Mouse (Mus musculus) gastrocnemius, postnatal 25 days (tissue): Measurements from ENCODE around the gene Socs1. TPM values are rescaled to one million over a fixed set of nuclear protein-coding genes. Genes with fewer than 3 reads are reported as not detected.

Experiments
- DNase-seq: peaks from one replicate; pipeline ENCODE4 v3.0.0; 2022
- total RNA-seq, 2 experiments: library from RNA; stranded (reverse); gene quantifications; 1 replicate in 1 of 2; 2 replicates in 1 of 2; pipeline ENCODE4 v1.2.3; 2021

Gene Socs1
- total RNA-seq, 2 experiments from 2014 or later: 0.51 to 2.4 TPM

DNA sequence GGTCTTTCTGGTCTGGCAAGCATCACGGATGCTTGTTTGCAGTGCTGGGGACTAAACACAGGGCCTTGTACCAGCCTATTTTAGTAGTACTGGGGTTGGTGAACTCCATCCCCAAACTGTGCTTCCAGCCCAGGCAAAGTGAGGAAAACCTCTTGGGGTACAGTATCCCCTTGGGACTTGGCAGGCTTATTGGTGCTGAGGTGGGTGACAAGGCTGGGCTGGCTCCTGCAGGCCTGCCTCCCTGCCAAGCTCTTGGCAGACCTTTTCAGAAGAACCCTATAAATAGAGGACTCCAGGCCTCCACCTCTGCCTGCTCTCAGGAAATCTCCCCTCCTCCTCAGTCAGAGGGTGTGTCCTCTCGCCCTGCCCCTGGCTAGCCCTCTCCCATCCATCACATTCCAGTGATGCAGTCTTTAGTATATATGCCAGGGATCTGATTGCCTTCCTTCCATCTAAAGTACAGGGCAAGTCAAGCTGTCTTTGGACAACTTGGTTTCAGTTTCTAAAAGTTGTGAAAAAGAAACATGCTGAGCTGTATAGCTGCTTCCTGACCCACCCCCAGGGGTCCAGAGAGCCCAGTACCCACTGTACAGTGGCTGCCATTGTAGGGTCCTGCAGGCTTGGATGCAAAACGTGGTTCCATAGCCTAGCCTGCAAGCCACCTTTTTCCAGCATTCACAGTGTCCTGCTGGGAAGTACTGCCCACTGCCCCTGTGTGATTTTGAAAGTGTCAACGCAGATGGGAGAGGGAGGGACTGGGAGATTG is 1.6 kb upstream of the Socs1 start:
- peak; percentile 49 for DNase-seq

DNA sequence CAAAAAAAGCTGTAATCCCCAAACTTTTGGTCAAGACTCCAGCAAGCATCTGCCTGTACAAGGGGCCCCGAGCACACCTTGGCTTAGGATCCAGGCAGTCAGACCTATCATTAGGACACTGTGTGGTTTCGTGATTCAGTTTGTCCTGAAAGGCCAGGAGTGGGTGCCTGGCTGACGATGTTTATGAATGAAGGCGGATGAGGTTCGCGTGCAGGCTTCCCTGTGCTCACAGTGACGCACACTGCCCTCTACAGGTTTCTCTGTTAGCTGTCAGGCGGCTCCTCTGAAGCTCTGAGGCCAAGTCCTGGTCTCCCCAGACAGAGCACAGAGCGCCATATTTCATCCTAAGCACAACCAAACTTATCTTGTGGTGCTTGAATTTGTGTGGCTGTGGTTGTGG is 952 bp upstream of the Socs1 start:
- DNase-seq: peak; percentile 79

DNA sequence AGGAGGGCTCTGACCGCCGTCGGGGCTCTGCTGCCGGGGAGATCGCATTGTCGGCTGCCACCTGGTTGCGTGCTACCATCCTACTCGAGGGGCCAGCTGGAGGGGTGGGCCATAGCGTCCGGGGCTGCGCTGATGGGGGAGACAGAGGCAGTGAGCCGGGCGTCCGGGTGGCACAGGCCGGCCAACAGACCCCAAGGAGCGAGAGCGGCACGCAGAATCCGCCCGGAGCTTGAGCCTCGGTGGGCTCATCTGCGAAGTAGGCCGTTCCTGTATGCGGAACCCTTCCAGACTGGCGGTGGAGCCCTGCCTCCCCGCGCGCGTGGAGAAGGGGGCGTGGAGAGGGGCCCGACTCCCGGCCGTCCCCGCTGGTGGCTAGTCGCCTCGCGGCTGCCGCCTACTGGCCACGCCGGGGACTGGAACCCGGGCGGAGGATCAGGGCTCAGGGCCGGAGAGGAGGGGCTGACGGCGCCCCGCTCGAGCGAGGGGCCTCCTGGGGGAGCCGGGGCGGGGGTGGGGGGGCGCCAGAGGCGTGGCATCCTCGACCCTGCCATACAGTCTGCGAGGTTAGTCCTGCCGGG is 454 bp downstream of the Socs1 start:
- DNase-seq: peak; percentile 90

DNA sequence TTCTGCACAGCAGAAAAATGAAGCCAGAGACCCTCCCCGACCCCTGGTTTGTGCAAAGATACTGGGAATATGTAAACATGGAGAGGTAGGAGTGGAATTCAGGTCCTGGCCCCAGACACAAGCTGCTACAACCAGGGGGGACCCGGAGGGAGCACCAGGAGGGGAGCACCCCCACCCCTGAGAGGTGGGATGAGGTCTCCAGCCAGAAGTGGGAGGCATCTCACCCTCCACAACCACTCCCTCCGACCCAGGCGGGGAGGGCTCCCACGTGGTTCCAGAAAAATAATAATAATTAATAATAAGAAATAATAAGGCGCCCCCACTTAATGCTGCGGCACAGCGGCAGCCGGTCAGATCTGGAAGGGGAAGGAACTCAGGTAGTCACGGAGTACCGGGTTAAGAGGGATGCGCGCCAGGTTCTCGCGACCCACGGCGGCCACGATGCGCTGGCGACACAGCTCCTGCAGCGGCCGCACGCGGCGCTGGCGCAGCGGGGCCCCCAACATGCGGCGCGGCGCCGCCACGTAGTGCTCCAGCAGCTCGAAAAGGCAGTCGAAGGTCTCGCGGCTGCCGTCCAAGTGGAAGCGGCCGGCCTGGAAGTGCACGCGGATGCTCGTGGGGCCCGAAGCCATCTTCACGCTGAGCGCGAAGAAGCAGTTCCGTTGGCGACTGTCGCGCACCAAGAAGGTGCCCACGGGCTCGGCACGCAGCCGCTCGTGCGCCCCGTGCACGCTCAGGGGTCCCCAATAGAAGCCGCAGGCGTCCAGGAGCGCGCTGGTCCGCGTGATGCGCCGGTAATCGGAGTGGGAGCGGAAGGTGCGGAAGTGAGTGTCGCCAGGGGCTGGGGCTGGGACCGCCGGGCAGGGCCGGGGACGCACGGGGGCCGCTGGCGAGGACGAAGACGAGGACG is 1.2 kb downstream of the Socs1 start:
- DNase-seq: peak; percentile 46

DNA sequence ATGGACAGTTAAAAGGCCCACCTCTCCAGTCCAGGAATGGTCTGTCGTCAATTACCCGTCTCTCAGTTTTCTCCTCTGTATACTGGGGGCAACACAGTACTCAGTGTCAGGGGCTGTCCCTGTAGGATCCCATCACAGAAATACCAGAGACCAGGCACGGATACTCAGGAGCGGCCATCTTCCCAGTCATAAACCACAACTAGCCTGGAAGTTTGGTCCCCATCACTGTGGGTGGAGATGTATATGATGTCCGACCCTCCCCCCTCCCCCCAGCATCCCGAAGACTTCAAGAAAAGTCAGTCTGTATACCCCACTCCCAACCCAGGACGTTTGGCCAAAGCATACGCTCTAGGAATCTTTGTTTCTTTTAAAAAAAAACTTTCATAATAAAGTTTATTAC is 1.9 kb downstream of the Socs1 start:
- DNase-seq: no peak

DNA sequence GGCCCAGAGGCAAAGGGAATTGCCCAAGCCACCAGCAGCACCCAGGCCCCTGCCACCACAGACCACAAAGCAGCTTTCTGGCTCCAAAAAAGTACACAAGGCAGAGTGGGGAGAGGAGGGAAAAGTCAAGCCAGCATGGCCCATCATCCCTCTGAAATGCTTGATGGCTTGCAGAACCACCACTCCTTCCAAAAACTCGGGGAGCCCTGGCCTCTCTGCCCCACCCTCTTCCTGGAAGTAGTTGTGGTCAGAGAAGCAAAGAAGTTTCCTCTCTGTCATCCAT is 2.2 kb downstream of the Socs1 start:
- DNase-seq: no peak

DNA sequence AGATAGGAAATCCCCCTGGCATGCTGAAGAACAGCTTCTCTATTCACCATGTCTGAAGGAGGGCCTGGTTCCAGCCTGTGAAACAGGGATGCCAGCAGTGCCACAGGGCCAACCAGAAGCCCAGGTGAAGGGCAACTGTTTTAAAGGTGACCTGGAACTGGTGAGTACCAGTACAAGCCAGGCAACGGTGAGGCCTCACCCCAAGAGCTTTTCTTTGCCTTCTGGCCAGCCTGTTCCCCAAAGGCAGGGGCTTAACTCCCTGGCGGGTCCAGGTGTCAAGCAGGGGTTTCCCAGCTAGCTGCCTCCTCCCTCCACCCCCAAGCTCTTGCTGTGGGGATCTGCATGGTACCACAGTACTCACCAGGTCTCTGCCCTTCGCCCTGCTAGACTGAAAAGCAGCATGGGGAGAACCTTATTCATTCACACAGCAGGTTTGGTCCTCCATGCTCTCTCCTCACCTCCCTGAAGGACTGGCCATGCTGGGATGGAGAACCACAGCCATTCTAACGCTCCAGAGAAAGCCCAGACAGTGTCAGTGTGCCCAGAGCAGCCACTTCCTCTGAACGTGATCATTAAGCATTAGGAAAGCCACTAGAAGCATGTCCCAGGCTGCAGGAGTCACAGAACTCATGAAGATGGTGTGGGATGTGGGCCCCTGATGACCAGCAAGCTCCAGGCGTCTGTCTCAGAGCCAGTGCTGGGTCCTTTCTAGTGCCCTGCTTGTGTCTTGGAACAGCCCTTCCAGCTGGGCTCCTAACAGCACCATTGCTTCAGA is 2.8 kb downstream of the Socs1 start:
- no peak for DNase-seq

DNA sequence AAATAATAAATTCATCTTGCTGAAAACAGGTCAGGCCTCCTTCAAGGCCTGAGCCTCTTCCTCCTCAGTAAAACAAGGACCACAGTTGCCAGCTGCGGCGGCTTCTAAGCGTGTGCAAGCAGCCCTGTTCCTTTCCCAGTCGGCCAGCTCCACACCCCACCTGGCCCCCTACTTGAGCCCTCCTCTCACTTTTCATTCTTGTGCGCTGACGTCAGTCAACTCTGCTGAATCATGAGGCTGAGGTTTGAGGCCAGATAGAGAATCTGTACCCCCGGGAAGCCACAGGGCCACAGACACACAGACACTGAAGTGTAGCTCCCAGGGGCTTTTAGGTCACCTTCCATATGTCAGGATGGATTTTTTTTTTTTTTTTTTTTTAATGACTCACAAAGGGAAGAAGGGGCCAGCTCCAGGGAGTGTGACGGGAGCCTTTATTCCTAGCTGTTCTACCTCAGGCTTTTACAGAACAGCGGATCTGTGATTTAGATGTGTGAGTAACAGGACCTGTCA is 3.4 kb downstream of the Socs1 start:
- no peak for DNase-seq

DNA sequence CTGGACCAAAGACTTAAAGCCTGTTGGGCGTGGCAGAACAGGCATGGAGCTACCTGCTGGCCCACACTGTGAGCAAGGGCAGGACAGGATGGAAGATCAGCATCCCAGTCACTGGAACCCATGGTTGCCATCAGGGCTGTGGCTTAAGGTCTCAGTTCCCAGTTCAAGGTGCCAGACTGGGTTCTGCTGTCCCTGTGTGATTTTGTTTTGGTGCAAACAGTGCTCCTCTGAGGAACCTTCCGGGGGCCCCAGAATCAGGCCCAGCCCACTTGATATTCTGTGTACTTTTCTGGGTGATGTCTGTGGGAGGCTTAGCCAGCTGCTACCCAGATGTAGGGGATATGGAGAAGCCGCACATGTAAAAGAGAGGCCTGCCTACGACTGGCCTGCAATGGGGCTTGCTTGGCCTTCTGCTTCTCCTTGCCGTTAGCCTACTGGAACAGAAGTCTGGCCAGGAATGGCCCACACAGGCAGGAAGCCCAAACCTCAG is 4.7 kb downstream of the Socs1 start:
- DNase-seq: no peak

DNA sequence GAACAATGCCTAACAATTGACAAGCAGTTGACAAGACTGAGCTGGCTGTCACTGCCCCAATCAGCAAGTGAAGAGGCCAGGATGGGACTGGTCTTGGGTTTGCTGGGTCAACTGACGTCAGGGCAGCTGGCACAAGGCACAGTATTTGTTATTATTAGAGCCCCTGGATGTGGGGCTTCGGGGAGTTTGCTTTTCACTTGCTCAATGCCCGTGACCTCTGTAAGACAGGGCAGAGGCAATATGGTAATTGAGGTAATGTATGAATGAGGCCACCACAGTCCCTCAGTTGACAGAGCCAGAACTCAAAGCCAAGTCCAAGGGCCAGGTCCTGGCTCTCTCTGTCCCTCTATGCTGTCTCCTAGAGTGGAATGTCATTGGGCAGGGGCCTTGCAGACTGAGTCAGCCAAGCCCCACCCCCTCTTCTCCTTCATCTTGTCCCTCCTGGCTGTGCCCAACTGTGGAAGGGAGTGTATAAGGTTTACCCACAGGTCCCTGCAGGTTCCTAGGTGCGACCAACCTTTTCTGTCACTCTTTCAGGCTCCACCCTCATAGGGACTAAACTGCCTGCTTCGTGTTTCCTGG is 7.7 kb downstream of the Socs1 start:
- DNase-seq: no peak

DNA sequence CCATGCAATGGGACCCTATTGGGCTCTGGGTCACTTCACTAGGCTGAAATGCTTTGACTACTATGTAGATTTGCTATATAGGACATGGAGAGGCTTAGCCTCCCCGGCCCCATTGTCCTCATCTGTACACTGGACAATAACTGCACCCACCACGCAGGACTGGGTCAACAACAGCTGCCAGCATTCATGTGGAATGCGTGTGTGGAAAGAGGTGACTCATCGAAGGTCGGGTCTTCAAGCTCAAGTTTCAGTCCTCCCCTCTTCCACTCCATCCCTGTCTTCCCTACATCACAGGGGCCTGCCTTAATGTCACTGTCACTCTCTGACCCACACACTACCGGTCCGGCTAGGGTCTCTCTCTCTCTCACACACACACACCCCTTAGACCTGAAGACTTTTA is 9.0 kb downstream of the Socs1 start:
- DNase-seq: no peak

DNA sequence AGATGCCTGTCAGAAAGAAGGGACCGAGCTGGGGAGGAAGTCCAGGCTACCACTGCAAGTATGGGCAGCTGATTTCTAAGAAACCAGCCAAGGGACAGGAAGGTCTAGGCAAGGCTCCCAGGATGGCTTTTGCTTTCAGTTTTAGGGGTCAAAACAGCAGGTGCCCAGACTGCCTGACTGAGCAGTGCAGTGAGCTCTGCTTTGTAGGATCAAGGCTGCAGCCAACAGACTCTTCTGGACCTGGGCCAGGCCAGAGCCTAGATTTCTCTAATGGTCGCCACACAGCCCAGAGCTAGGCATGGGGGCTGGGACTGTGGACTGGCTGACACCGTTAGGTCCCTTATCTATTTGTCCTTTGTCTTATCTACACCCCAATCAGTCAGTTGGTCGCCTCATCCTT is 10.6 kb downstream of the Socs1 start:
- DNase-seq: no peak

DNA sequence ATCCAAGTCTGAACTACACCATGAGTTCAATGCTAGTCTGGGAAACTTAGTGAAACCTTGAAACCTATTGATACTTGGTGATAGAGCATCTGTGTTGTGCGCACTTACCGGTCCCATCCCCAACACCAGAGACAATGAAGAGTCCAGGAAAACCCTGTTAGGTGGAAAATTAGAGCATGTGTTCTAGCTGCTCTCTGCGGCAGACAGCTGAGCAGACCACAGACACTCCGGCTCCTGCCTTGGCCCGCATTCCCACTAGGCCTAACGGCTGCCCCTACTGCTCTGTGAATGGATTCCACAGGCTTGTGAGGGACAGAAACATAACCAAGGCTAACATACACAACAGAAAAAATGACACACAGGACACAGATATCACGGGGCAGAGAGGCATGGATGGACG is 11.8 kb downstream of the Socs1 start:
- DNase-seq: no peak

DNA sequence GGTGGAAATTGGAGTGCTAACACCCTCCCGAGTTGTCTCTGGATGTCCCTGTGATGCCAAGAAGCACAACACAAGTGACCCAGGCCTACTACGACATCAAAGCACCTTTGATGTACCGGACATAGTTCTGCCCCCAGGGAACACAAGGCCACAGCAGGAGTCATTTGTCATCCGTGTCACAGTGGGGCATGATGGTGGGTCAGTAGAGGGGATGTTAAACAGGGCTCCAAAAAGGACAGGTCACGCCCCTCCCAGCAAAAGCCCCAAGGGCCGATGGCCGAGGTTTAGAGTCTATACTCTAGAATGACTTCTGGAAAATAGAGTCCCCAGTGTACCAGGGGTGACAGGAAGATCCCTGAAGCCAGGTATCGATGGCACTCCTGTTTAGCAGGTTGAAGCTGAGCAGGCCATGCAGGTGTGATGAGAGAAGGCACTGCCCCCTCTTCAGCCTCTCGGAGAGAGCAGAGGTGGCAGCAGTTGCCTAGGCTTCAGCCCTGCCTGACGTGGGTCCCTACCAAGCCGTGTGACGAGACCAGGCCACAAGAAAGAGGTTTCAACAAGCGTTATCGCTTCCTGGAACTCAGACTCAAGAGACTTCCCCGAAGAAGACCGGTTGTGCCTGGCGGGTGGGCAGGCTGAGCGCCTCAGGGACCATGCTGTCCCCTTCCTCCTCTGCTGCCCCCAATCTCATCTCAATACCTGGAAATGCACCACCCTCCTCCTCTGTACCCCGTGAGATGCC is 13.4 kb downstream of the Socs1 start:
- no peak for DNase-seq

DNA sequence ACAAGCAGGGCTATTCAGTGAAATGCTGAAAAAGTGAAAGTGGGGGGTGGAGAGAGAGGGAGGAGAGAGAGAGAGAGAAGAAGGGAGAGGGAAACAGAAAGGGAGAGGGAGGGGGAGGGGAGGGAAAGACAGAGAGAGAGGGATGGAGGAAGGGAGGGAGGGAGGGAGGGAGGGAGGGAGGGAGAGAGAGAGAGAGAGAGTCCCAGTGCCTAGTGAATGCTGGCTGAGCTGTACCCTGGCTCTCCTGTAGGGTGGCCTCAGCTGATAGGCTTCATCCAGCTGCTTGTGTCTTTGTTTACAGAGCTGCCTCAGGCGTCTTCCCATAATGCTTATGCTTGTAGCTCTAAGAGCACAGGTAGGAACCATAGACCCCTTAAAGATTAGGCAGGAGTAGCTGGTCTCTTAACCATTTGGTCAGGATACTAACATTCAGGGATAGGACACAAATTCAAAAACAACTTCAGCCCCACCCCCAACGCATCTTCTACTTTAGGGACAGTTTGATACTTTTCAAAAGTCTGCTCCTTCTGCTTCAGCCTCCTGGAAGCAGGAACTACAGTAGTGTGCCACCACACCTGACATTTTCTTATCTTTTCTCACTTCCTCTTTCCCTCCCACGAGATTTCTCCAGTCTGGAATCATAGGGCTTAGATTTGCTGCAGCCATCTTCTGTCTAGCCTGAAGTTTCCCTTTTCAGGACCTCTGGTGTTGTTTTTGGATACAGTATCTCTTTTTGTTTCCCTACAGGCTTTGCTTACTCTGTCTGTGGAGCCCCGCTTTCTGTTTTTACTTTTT is 14.6 kb downstream of the Socs1 start:
- no peak for DNase-seq

DNA sequence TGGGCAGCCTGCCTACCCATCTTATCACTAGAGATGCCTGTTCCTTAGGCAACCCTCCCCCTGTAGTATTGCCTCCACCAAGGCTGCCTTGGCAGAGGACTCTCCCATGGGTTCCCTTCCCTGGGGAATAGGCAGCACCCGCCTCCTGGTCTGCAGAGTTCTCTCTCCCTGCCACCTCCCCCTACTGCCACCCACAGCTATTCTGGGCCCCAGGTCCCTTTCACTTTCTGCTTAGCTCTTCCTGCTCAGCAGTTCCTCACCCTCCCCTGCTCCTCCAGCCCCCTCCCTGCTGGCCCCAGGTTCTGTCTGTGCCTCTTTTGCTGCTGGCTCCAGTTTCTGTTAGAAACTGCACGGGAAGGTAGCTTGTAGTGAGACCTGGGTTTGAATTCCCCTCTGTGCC is 15.7 kb downstream of the Socs1 start:
- no peak for DNase-seq

DNA sequence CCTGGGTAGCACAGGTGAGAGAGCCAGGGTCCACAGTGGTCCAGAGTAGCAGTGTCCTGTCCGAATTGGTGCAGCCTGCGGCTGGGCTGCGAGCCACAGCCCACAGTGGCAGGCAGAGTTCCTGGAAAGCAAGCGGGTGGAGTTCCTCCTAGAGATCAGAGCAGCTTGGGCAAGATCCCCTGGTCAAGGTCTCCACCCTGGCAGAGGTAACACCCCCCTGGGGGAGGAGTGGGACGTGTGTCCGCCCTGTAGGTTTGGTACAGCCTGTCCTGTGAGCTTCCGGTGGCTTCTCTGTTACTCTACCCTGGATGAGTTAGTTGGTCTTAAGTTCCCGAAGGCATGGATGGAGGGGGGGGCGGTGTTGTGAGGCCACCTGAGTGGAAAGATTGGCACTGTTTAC is 16.5 kb downstream of the Socs1 start:
- DNase-seq: no peak

DNA sequence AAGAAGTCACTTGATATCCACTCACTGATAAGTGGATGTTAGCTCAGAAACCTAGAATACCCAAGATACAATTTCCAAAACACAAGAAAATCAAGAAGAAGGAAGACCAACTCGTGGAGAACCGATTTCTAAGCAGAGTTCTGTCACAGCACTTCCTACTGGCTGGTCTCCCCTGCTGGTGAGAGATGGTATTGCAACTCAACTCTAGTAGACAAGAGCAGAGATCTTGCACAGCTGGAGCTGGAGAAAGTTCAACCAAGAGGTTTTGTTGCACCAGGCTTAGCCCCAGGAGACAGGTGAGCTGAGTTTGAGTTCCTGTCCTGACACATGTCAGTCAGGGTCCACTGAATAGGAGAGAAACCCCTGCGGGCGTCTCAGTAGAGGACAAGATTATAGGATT is 18.2 kb downstream of the Socs1 start:
- no peak for DNase-seq

DNA sequence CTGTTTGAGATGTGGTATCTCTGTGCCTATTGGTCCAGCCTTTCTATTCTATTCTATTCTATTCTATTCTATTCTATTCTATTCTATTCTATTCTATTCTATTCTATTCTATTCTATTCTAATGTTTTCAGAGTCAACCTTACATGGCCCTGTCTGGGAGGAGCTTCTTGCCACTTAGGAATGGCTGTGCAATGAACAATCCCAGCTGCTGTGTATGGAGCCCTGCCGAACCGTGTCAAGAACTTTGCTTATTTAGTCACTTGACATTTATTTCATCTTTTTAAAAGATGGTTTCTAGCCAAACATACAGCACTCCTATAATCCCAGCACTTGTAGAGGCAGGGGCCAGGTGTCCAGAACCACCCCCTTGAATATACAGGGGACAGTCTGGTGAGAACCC is 21.0 kb downstream of the Socs1 start:
- DNase-seq: no peak

DNA sequence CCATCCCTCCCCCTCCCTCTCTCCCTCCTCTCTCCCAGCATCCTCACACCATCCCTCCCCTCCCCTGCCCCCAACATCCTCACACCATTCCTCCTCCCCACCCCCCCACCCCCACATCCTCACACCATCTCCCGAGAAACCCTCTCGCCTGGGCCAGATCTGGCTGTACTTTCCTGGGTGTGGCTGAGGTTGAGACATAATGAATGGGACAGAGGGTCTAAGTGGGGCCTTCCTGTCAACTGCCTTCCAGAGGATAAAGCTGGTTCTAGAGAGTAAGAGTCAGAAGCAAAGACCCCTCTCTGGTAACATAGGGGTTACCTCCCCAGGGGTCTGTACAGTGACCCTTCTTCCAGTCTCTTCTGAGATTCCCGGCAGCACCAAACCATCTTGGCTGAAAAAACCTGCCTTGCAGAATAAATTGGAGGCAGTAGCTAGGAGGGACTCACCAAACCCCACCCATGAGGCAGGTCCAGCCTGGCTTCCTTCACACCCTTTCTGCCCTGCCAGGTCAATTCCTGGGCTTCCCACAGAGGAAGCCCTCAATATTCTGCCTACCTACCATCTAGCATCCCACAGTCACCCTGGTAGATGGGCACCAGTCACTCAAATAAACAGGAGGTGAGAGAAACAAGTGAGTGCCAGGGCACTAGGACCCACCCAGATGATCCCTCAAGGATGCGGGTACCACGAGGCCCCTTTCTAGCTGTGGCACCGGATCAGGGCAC is 21.6 kb downstream of the Socs1 start:
- DNase-seq: no peak
